Mouse (Mus musculus): Measurements from ENCODE around the gene Gm49336.

Gm49336 gene

GRCm38 (mm10) chr14:60219886-60220285, 31.4 kb downstream of the Gm49336 start:
- DNase-seq, result no peak

- no peak for DNase-seq
Measured at GRCm38 (mm10) chr14:60217616-60218015, 33.7 kb downstream of the Gm49336 start.

DNA sequence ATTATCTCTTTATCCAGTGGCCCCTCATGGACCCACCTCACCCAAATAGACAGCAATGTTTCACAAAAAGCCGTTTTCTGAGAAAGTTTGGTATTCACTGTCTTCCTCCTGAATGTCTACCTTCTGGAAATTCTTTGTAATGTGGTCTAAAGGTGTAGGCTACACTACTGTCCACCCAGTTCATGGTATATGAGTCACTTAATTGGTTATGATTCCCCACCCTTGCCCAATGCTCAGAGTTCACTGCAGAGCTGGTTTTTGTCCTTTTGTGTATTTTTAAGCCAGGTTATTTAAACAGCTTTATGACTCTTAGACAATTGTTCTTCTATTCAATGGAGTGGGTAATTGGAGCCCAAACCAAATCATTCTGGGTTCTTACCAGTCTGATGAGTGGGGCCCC, 35.2 kb downstream of the Gm49336 start:
- DNase-seq, result no peak

DNA sequence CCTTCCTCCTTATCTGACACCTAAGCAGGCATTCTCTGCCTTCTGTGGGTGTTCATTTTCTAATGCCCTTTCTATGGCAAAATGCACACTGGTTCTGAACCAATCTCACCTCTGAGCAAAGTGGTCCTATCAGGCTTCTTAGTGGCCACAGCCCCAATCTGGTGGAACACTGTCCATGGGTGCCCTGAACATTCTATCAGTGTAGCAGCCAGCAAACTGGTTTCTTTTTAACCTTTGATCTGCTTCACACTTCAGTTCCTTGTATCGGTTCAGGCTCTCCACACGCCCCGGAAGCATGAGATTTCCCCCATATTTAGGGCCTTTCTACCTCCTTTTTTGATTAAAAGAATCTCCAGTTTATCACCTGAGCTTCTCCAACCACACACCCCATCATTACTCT, 36.3 kb downstream of the Gm49336 start:
- no peak for DNase-seq

DNA sequence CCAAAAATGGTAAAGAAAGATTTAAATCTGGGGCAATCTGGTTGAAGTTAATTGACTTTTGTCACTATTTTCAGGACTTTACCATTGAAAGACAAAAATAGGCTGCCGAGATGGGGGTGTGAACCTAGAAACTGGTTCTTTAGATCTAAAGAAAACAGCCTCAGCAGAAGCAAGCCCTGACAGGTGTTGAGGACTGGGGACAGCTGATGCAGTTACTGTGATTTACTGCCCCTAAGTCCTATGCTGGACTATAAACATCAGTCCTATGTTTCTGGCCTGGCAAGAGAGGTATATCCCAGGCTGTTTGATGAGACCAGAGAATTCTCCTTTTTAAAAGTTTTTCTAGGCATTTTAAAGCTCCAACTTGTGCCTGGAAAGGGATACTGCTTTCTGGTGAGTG, 37.3 kb downstream of the Gm49336 start:
- DNase-seq, result no peak

GRCm38 (mm10) chr14:60209166-60209565, 42.1 kb downstream of the Gm49336 start:
- no peak for DNase-seq

- no peak for DNase-seq
Measured at GRCm38 (mm10) chr14:60204993-60205392, 46.3 kb downstream of the Gm49336 start.

- peak; percentile 46 for DNase-seq
Measured at GRCm38 (mm10) chr14:60196884-60197283, 54.4 kb downstream of the Gm49336 start, which contains the start of gene Atp8a2. TSS of gene Atp8a2 (minus strand) at chr14:60197179.

- DNase-seq, result no peak
Measured at GRCm38 (mm10) chr14:60195999-60196398, 55.3 kb downstream of the Gm49336 start.

DNA sequence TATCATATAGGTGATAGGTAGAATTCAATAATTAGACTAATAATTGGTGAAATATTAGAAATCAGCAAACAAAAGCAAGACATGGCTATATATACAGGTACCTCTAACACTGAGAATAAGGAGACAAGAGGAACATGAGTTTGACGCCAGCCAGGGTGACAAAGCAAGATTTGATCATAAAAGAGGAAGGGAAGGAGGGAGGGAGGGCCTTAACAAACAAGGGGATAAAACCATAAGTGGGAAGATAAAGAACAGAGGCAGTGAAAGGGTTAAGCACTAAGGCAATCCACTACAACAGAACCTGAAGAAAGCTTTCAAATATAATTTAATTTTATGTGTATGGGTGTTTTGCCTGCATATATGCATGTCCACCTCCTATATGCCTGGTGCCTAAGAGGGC, 56.7 kb downstream of the Gm49336 start:
- no peak for DNase-seq

GRCm38 (mm10) chr14:60189771-60190170, 61.5 kb downstream of the Gm49336 start:
- DNase-seq, result no peak

- DNase-seq, result peak; percentile 77
Measured at GRCm38 (mm10) chr14:60188201-60188825, 63.0 kb downstream of the Gm49336 start.

DNA sequence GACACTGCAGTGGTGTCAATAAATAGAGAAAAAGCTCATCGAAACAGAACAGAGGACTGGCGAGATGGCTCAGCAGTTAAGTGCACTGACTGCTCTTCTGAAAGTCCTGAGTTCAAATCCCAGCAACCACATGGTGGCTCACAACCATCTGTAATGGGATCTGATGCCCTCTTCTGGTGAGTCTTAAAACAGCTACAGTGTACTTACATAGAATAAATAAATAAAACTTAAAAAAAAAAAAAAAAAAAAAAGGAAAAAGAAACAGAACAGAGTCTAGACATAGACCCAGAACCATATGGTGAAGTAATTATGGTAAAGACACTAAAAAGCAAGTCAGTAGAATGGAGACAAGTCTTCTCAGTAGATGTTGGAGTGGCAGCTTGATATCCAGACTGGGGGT, 70.0 kb downstream of the Gm49336 start:
- DNase-seq, result no peak

DNA sequence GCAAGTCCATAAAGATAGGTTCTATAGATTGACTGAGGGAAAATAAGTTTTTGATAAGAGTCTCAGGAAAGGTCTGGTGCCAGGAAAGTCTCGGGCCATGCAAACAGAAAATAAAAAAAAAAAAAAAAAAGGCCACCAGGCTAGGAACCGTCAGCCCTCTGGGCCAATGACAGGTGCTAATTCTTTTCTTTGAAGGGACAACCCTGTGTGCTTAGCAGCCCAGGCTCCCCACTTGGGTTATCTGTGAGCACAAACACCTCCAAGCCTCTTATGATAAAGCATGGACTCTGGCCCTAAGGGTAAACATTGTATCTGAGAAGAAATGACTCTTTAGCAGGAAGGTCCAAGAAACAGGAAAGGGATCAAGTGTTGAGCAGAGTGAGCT, 72.7 kb downstream of the Gm49336 start:
- no peak for DNase-seq

DNA sequence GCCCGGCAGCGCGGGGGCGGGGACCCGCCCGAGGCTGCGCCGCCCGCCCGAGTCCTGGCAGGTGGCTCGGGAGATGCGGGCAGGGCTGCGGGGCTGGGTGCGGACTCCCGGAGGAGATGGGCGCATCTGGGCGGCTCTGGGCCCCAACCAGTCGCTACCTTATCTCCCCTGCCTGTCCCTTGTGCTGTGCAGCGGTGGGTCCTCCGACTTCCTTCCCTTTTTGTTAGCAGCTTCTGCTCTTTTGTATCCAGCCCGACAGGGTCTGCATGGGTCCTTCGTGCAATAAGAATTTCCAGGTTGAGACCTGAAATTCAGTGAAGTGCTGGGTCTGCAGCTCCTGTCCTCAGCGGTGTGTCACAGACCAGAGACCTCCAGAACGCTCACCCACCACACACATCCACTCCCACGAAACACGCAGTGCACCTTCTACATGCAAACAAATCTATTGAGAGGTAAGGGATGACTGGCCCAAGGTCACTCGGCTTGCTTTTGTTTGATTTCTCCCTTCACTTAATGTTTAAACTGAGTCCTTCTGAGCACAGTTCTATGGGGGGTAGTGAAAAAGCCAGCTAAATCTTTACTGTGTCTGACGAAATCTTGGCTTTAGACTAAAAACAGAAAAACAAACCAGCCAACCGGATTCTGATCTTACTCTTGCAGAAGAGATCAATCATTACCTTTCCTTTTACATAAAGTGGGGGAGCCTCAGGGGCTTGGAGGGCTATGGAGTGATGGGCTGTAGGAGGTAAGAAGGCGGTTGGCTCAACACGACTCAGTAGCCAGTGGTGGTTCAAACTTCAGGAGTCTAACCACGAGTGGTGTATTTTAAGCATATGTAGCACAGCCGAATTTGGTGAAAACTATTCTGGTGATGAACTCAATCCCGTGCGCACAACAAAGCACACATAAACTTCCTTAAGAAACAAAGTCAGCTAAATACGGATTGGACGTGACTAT, 73.4 kb downstream of the Gm49336 start:
- peak; percentile 52 for DNase-seq

GRCm38 (mm10) chr14:60176891-60177613, 74.3 kb downstream of the Gm49336 start:
- peak; percentile 72 for DNase-seq

DNA sequence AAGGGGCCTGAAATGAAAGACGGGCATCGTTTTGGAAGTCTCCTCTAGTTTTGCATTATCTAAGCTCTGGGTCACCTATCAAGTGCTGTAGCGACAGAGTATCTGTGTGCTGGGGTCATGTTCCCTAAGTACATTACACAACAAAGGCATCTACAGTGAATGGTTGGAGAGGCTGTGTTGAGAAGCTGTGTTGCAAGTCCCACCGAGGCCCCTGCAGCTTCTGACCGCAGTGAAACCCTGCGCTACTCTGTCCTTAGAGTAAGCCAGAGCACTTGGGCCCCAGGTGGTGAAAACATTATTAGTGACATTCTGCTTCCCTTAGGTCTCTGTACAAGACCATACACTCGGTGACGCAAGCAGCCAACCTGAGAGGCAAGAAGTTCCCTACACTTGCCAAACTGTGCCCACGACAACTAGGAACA, 74.8 kb downstream of the Gm49336 start:
- no peak for DNase-seq

GRCm38 (mm10) chr14:60172286-60173055, 78.8 kb downstream of the Gm49336 start:
- no peak for DNase-seq

DNA sequence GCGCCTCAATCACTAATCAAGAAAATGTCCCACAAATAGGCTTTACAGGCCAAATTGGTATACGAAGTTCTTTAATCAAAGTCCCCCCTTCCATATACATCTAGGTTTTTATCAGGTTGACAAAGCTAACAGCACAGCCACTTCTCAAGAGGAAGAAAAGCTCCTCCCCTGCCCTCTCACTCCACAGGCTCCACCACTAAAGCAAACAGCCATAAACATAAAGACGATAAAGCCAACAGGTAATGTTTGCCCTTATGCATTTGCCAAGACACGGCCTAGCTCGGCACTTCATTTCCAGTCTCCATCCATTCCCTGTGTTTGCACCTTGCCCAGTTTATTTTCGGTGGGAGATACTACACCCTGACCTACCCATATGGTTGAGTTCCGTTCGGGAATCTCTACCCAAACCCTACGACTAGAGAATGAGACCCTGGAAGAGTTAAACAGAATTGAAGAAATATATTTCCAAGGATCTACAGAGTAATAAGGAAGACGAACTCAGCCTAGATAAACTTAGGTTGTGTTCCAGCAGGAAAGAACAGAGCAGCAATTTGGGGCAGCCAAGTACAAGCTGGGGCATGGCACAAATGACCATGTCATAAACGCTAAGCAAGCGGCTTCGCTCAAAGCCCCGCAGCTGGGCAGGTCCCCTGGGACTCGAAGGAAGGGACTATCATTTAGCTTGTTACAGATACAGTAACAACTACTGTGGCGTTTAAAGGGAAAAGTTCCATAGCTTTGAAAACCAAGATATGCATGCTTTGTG, 80.3 kb downstream of the Gm49336 start:
- no peak for DNase-seq

DNA sequence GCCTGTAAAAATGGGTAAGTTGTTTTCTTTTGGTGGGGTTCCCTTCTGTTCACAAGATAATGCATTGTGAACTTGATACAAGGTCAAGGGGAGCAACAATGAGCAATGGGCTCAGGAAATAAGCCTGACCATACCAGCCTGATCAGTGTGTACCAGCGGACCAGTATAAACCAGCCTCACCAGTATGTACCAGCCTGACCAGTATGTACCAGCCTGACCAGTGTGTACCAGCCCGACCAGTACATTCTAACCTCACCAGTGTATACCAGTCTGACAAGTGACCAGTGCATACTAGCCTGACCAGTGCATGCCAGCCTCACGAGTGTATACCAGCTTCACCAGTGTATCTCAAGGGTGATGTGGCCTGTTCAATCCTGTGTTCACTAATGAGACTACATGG, 87.9 kb downstream of the Gm49336 start:
- DNase-seq, result no peak

Measured in right cerebral cortex, adult 18-20 months (tissue).